Mouse (Mus musculus) spleen, adult 2 months (tissue): ENCODE results near the gene Tut7.

Experiments
- CTCF ChIP-seq: fragments of 200-500 bp; IDR thresholded peaks from 2 replicates; pipeline ENCODE4 v1.5.1; 2011; ENCODE audit warnings: mild to moderate bottlenecking, inconsistent platforms; ENCODE audit not compliant: insufficient read depth, insufficient read length, insufficient replicate concordance; ENCODE audit errors: extremely low read depth
- POLR2A ChIP-seq: fragments of 200-500 bp; IDR thresholded peaks from 2 replicates; pipeline ENCODE4 v1.6.1; 2011; ENCODE audit warnings: low read depth, low read length, inconsistent platforms

DNA sequence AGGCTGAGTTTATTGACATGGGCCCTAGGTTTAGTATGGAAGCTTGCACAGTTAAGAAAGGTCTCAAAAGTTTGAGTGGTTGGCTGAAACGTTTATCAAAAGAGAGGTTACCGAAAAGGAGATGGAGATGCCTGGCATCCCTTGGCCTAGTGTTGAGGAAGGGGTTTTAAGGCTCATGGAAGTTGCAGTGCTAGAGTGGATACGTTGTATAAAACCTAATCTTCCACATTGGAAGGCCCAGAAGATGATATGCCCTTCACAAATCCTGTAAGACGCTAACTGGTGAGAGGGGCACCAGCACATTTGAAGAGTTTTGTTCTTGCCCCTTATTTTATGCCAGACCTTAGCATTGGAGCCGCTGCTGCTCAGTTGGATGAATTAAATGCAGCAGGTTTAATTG, 21.0 kb upstream of the Tut7 start:
- TF ChIP-seq CTCF (no peak), POLR2A (no peak)
